Mouse (Mus musculus) heart, postnatal 25 days (tissue): Measurements from ENCODE around the gene Slc9a2. TPM values are rescaled to one million over a fixed set of nuclear protein-coding genes. Genes with fewer than 3 reads are reported as not detected.
A peak's percentile ranks its signal among the peaks of the same experiment; 100 is the strongest.
"Not testable (repeated sequence)": the region's sequence is repeated elsewhere in the genome, so short reads cannot be mapped to it uniquely, and the experiment has no call there.

Source experiments
- DNase-seq: peaks from one replicate; pipeline ENCODE4 v3.0.0; 2022; ENCODE audit warnings: low spot score
- intact Hi-C: fragments of 180-260 bp; cut with DNase I; formaldehyde crosslinking; loops from one replicate; pipeline ENCODE4 v1.15.1; 2025
- total RNA-seq, 2 experiments: library from RNA; stranded (reverse); gene quantifications; 2 replicates each; pipeline ENCODE4 v1.2.3; 2021

The Slc9a2 gene
- total RNA-seq, 2 experiments from 2014 or later: 1.0 to 1.2 TPM

GRCm38 (mm10) chr1:40696436-40696835 is 16.1 kb downstream of the Slc9a2 start:
- no peak for DNase-seq
- intact Hi-C loops: no loop called here

DNA sequence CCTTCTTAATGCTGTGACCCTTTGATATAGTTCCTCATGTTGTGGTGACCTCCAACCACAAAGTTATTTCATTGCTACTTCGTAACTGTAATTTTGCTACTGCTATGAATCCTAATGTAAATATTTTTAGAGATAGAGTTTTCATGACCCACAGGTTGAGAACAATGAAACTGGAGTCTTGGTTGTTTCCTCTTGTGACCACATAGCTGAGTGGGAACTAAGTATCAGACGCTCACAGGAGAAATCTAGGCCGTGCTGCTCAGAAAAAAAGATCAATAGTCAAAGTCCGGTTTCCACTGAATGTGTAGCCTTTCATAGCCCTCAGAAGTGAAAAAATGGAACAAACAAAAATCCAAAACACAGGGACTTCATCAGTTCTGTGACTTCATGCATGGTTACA is 24.7 kb downstream of the Slc9a2 start:
- no peak for DNase-seq
- intact Hi-C loops: no loop called here

GRCm38 (mm10) chr1:40714950-40715349 is 34.6 kb downstream of the Slc9a2 start:
- peak; percentile 27 for DNase-seq
- intact Hi-C loops: no loop called here

GRCm38 (mm10) chr1:40726051-40726450 is 45.7 kb downstream of the Slc9a2 start:
- DNase-seq: no peak
- intact Hi-C loops: no loop called here

DNA sequence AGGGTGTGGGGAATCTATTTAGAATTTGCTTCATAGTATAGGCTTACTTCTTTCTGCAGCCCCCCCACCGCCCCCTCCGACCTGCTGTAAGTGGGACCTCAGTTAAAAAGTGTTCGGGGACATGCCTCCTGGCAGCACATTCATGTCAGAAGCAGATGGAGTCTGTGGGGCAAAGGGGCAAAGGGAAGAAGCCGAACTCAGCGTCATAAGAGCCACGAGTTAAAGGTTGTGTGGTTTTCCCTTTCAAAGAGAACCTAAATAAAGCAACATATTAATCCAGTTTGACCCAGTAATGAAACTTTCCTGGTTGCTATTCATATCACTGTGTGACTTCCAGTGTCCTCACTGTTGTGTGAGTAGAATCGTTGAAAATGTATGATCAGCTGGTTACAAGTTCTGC is 47.0 kb downstream of the Slc9a2 start:
- DNase-seq: no peak
- intact Hi-C loops: no loop called here

DNA sequence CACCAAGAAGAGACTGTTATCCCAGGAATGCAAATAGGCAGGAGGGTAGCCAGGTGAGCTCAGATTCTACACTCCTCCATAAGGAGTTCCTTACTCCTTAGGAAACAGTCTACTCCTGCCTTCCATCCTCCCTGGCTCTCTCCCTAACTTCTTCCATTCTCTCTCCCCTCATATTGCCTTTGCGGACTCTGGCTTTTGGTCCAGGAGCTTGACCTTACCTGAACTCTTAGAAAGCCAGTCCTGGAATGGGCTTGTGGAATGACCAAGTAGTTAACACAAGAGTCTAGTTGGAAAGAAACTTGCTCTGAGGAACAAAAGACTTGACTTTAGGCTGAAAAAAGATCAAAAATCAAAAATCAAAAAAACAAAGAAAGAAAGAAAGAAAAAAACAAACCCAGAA is 48.3 kb downstream of the Slc9a2 start:
- intact Hi-C loops: no loop called here
- DNase-seq: no peak

GRCm38 (mm10) chr1:40737671-40738070 is 57.3 kb downstream of the Slc9a2 start:
- no peak for DNase-seq
- intact Hi-C loops: no loop called here

DNA sequence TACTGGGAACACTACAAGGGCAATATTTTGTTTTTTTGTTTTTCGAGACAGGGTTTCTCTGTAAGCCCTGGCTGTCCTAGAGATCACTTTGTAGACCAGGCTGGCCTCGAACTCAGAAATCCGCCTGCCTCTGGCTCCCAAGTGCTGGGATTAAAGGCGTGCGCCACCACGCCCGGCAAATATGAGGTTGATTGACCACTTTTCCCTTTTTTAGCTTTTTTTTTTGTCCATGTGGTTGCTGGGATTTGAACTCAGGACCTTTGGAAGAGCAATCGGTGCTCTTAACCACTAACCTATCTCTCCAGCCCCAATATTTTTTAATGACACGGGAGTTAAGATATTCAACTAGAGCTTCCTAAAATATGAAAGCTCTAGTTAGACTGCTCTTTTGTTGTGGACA is 57.9 kb downstream of the Slc9a2 start:
- intact Hi-C loops, DNase-seq: not testable (repeated sequence)

GRCm38 (mm10) chr1:40740739-40741138 is 60.4 kb downstream of the Slc9a2 start:
- intact Hi-C loops: no loop called here
- no peak for DNase-seq

- intact Hi-C loops: no loop called here
- no peak for DNase-seq
These were observed 65.7 kb downstream of the Slc9a2 start for GRCm38 (mm10) chr1:40746089-40746488.

DNA sequence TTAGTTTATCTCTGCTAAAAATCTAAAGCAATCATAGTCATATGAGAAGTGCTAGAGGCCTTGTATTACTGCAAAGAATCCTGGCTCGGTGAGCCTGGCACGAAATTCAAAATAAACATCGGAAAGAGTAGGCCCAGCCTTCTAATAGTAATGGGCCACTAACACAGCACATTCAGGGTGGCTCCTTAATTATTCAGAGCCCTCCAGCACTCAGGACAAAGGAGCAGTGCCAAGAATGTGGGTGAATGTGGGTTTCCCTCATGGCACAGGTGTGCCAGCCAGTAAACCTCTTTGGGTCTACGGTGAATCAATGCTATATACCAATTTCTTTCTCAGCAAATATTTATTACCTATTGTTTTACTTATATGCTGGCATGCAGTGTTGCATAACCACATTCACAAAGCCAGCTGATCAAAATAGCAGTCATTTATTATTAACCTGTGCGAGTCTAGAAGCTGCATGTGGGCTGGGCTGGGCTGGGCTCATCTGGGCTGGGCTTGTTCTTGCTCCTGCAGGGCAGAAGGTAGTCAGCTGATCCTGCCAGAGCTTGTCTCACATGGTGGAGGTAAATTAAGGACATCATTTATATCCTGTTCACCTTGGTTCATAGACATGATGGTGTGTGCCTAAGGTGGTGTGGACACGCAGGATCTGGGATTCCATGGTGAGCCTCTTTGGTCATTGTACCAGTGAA is 79.5 kb downstream of the Slc9a2 start:
- DNase-seq: no peak
- intact Hi-C loops: loop anchor here (10.0 kb wide), 1 partner anchor 105 kb away; no protein-coding TSS in a partner anchor

DNA sequence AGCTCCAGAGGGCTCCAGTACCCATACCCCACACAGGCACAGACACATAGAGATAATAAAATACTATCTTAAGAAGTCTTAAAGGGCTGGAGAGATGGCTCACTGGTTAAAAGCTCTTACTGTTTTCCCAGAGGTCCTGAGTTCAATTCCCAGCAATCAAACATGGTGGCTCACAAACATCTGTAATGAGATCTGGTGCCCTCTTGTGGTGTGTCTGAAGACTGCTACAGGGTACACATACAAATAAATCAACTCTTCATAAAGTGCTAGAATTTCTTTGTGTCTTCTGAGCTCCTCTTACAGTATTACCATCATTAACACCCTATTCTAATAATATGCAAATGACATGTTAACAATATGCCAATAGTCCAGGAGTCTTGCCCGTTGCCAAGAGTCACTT is 83.7 kb downstream of the Slc9a2 start:
- DNase-seq: no peak
- intact Hi-C loops: loop anchor here (10.0 kb wide), 1 partner anchor 109 kb away; no protein-coding TSS in a partner anchor

- intact Hi-C loops: loop anchor here (10.0 kb wide), 1 partner anchor 110 kb away; no protein-coding TSS in a partner anchor
These were observed 84.4 kb downstream of the Slc9a2 start for GRCm38 (mm10) chr1:40764701-40765275.

DNA sequence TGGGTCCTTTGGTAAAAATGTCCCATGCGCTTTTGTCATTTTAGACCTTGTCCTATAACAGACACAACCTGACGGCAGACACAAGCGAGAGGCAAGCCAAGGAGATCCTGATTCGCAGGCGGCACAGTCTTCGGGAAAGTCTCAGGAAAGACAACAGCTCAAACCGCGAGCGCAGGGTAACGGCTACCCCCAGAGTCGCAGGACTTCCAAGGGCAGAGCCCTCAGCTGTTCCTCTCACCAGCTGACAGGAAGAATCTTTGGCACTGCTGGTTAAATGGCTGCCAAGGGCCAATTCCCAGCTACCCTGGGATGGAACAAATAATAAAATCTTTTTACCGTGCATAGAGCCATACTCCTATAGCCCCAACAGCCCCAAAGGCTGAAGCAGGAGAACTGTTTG is 85.1 kb downstream of the Slc9a2 start:
- intact Hi-C loops: loop anchor here (10.0 kb wide), 1 partner anchor 111 kb away; no protein-coding TSS in a partner anchor
- no peak for DNase-seq

More at GRCm38 (mm10) chr1:40764701-40765275, 84.4 kb downstream of the Slc9a2 start:
- DNase-seq: no peak

GRCm38 (mm10) chr1:40767588-40767987 is 87.2 kb downstream of the Slc9a2 start:
- intact Hi-C loops: loop anchor here (10.0 kb wide), 1 partner anchor 113 kb away; no protein-coding TSS in a partner anchor
- DNase-seq: no peak

DNA sequence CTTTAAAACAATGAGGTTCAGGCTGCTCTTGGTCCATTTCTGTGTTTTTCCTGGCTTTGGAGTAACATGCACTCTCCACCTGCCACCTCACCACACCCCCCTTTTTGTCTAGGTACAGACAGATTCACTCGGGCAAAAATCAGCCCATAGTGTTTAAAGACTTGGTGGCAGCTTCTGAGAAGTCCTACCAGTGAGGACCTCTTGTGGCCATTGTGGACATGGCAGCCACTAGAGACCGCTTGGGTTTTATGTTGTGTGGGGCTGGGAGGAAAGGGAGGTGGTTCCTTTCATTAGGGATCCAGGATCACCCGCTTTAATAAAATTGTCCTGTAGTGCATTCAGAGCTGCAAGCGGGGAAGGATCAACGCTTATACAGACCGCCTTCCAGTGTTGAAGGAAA is 88.2 kb downstream of the Slc9a2 start:
- intact Hi-C loops: loop anchor here (2.0 to 10.0 kb wide), 2 partner anchors 114 to 190 kb away; no protein-coding TSS in a partner anchor
- no peak for DNase-seq

- intact Hi-C loops: loop anchor here (2.0 to 10.0 kb wide), 2 partner anchors 115 to 191 kb away; no protein-coding TSS in a partner anchor
- DNase-seq: no peak
These were observed 89.0 kb downstream of the Slc9a2 start for GRCm38 (mm10) chr1:40769331-40769894.

DNA sequence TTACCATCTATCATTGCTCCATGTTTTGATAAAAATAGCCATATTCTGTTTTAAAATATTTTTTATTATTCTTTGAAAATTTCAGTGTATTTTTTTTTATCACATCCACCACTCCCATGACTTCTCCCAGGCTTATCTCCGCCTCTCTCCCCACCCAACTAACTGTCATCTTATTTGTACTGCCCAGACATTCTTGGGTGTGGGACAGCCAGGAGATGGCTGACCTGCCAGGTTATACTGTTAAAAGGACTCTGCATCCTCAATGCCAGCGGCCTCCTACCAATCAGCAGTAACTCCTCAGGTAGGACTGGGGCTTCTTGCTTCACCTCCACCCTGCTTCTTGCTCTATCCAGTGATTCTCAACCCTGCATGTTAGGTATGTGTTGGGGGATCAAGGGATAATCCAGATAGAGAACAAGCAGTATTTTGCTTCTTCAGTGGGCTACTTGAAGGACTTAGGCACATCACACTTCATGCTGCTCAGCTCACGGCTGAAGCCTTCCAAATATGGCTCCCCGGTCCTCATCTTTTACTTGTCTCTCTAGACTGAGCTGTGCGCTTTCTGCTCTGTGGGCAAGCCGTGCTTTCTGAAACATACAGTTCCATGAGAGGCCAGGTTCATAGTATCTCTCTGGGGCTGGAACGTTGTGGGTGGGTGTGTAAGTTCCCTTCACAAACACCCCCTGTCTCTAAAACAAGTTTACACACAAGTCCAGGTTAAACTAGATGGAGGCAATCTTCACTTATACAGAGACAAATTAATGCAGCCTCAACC is 91.0 kb downstream of the Slc9a2 start:
- no peak for DNase-seq
- intact Hi-C loops: no loop called here

- no peak for DNase-seq
- intact Hi-C loops: no loop called here
These were observed 92.9 kb downstream of the Slc9a2 start for GRCm38 (mm10) chr1:40773234-40773633.

DNA sequence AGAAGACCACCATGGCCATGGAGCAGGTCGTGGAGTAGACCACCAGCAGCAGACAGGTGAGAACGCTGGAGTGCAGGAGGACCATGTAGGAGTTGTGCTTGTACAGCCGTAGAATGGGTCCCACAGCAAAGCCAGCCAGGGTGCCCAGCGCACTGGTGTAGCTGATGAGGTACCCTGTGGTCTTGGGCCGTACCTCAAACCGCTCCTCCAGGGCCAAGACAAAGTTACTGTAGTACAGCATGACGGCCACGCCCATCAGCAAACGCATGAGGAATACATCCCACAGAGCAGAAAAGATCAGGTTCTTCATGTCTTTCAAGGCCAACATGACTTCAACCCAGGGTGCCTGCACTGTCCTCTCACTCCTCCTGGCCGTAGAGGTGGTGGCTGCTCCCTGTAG is 93.7 kb downstream of the Slc9a2 start:
- DNase-seq: no peak
- intact Hi-C loops: no loop called here
